Mouse (Mus musculus) cerebellum, postnatal 36 days (tissue): ENCODE measurements around the gene Kctd11.

Source experiments
- DNase-seq, 2 experiments: peaks; one replicate each; pipeline ENCODE4 v3.0.0; 2021 to 2022; ENCODE audit warnings: mixed read lengths in 2 of 2

The Kctd11 gene

GRCm38 (mm10) chr11:69848021-69848420, 33.2 kb downstream of the Kctd11 start:
- peak; percentile 69 to 78 for DNase-seq

GRCm38 (mm10) chr11:69846738-69847688, 34.2 kb downstream of the Kctd11 start:
- no peak for DNase-seq

GRCm38 (mm10) chr11:69846198-69846680, 35.0 kb downstream of the Kctd11 start, which contains the start of gene Plscr3:
Gene Plscr3, plus strand, starts transcription at chr11:69846376.
- peak; percentile 86 to 91 for DNase-seq

GRCm38 (mm10) chr11:69838714-69839104, 42.5 kb downstream of the Kctd11 start:
- no peak for DNase-seq

- peak; percentile 92 to 95 for DNase-seq
These were observed 43.1 kb downstream of the Kctd11 start, which contains the start of gene Tmem256 for GRCm38 (mm10) chr11:69837952-69838713. Gene Tmem256, plus strand, starts transcription at chr11:69838514.

- DNase-seq, result peak in 1 of 2 experiments; percentile 84
These were observed 43.6 kb downstream of the Kctd11 start, which contains the start of gene Nlgn2 for GRCm38 (mm10) chr11:69837604-69837951. Gene Nlgn2, minus strand, starts transcription at chr11:69837784.

- DNase-seq, result peak; percentile 32 to 48
These were observed 44.3 kb downstream of the Kctd11 start for GRCm38 (mm10) chr11:69836703-69837576.

GRCm38 (mm10) chr11:69835966-69836335, 45.3 kb downstream of the Kctd11 start:
- DNase-seq, result no peak

GRCm38 (mm10) chr11:69835326-69835965, 45.8 kb downstream of the Kctd11 start:
- no peak for DNase-seq

- DNase-seq, result peak; percentile 35 to 36
These were observed 47.1 kb downstream of the Kctd11 start for GRCm38 (mm10) chr11:69834001-69834549.

GRCm38 (mm10) chr11:69833554-69833953, 47.7 kb downstream of the Kctd11 start:
- no peak for DNase-seq

- no peak for DNase-seq
These were observed 52.4 kb downstream of the Kctd11 start for GRCm38 (mm10) chr11:69828832-69829231.
